Comparison of ENCODE assay signal across 19 mouse cellular contexts in the genomic region with DNA sequence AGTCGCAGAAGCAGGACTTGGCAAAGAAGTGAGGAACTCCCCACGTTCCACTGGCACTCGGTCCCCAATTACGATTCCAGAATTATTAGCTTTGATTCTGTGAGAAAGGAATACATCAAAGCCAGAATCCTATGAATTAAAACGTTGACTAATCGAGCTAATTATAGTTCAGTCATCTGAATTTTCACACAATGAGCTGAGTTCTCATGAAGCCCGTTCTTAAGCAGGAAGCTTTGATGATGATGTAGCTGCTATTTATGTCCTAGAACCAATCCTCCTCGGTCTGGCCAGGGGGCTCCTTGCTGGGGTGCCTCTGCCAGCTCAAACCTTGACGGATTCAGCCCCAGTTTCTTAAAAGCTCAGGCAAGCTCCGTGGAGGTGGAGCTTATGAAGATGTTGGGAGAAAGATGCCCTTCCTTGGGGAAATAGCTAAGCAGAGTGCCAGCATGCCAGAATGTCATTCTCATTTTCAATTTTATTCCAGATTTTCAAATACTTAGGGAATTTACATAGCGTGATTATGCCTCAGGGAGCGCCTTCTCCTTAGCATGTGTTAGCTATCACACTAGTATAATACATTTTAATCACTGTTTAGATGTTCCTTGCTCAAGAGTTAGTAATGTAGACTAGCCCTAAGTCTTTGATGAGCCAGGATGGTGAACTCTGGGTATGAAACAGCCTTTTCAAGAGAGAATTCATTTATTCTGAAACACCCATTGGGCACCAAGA.
DNase-seq lines count a peak whose midpoint lies in the region; ATAC-seq and TF ChIP-seq lines count a peak whose summit lies in the region.
"Had no signal": no experiment of that assay in that cellular context is flagged by ENCODE, and none has a peak within 500 bp of the region (broad histone marks: within the 10 kb centered on the region; RNA-seq: fewer than 3 reads in every experiment).

No protein-coding gene starts in this region.

- H3K9ac ChIP-seq in hindbrain, postnatal 0 days (replicated peaks; ENCODE audit: low read length): no peak overlapping the region
- H3K9ac ChIP-seq in hindbrain, embryonic 13.5 days: no peak overlapping the region
- H3K9ac ChIP-seq: kidney, embryonic 15.5 days; neural tube, embryonic 15.5 days had no signal

- H3K4me1 ChIP-seq in hindbrain, postnatal 0 days (ENCODE audit: insufficient read depth, low read length): no peaks in the 10 kb centered on the region
- no peaks in the 10 kb centered on the region for H3K4me1 ChIP-seq in hindbrain, embryonic 13.5 days (replicated peaks)
- H3K4me1 ChIP-seq: hindbrain, embryonic 10.5 days; neural tube, embryonic 15.5 days had no signal

- H3K4me3 ChIP-seq in hindbrain, postnatal 0 days (ENCODE audit: low read length): no peak overlapping the region
- H3K4me3 ChIP-seq in hindbrain, embryonic 13.5 days: no peak overlapping the region
- H3K4me3 ChIP-seq: hindbrain, embryonic 10.5 days; kidney, embryonic 15.5 days; neural tube, embryonic 15.5 days had no signal

- H3K36me3 ChIP-seq in hindbrain, postnatal 0 days (ENCODE audit: insufficient read depth, low read length): no peaks in the 10 kb centered on the region
- H3K36me3 ChIP-seq in hindbrain, embryonic 13.5 days: no peaks in the 10 kb centered on the region
- H3K36me3 ChIP-seq: hindbrain, embryonic 10.5 days; kidney, embryonic 15.5 days; neural tube, embryonic 15.5 days had no signal

- no peak for ATAC-seq in hindbrain, postnatal 0 days
- no peak for ATAC-seq in hindbrain, embryonic 13.5 days (ENCODE audit: low FRiP score)
- ATAC-seq: intestine, postnatal 0 days had no signal

- no peak for TF ChIP-seq CTCF in hindbrain, postnatal 0 days (IDR thresholded peaks at IDR 0.05; ENCODE audit: low read depth)

- H3K27me3 ChIP-seq in hindbrain, postnatal 0 days (ENCODE audit: insufficient read depth, low read length): no peaks in the 10 kb centered on the region
- no peaks in the 10 kb centered on the region for H3K27me3 ChIP-seq in hindbrain, embryonic 13.5 days
- H3K27me3 ChIP-seq: kidney, embryonic 15.5 days; neural tube, embryonic 15.5 days had no signal

- no peak overlapping the region for H3K27ac ChIP-seq in hindbrain, postnatal 0 days
- H3K27ac ChIP-seq in hindbrain, embryonic 13.5 days: no peak overlapping the region
- H3K27ac ChIP-seq: hindbrain, embryonic 10.5 days; kidney, embryonic 15.5 days; neural tube, embryonic 15.5 days had no signal

- H3K4me2 ChIP-seq in hindbrain, postnatal 0 days (ENCODE audit: low read depth, low read length): no peak overlapping the region
- no peak overlapping the region for H3K4me2 ChIP-seq in hindbrain, embryonic 13.5 days
- H3K4me2 ChIP-seq: kidney, embryonic 15.5 days; neural tube, embryonic 15.5 days had no signal

- DNase-seq in cerebellum, postnatal 14 days: peak; percentile 31 to 36
- DNase-seq in cerebellum, adult 18-20 months: no peak
- peak; percentile 61 for DNase-seq in heart, adult 11 months
- no peak for DNase-seq in heart, postnatal 25 days (ENCODE audit: low spot score)
- peak; percentile 8 for DNase-seq in hindbrain, postnatal 0 days (ENCODE audit: low spot score)
- peak; percentile 51 for DNase-seq in Muller cell, postnatal 12 days (ENCODE audit: inconsistent ontology term)
- no peak for DNase-seq in right cerebral cortex, postnatal 14 days
- DNase-seq: adrenal gland, postnatal 25 days; cerebellum, adult 11-12 months; gastrocnemius, postnatal 25 days; kidney, postnatal 36 days; lung, postnatal 4 days; thymus, adult 2 months; thymus, postnatal 4 days had no signal

- H3K9me3 ChIP-seq in hindbrain, postnatal 0 days (ENCODE audit: low read length): no peaks in the 10 kb centered on the region
- H3K9me3 ChIP-seq in hindbrain, embryonic 13.5 days: no peaks in the 10 kb centered on the region
- H3K9me3 ChIP-seq: hindbrain, embryonic 10.5 days; kidney, embryonic 15.5 days; neural tube, embryonic 15.5 days had no signal

- WGBS in hindbrain, postnatal 0 days: 64% methylated on average over 12 of the region's 12 CpGs
- WGBS in hindbrain, embryonic 13.5 days: 79% methylated on average over 12 of the region's 12 CpGs

- intact Hi-C loops in heart, postnatal 25 days (cut with DNase I): no loop called here

Comparison
In these comparisons a context has a peak if more than half of its experiments do, and no peak if none do; other contexts are left out.
1. DNase-seq: peak in cerebellum, postnatal 14 days (2 of 2), heart, adult 11 months (single experiment), hindbrain, postnatal 0 days (single experiment) and Muller cell, postnatal 12 days (single experiment); none in cerebellum, adult 18-20 months (0 of 2), heart, postnatal 25 days (single experiment) and right cerebral cortex, postnatal 14 days (single experiment).